Mouse (Mus musculus): ENCODE data around the gene Slmap.

- TF ChIP-seq CTCF (IDR thresholded peaks at IDR 0.05; ENCODE audit: extremely low read depth, insufficient read depth, low read length) (no peak), POLR2A (IDR thresholded peaks at IDR 0.05; ENCODE audit: extremely low read depth, insufficient read depth, low read length) (peak; percentile 72)
These were observed 44.9 kb upstream of the Slmap start for GRCm38 (mm10) chr14:26579346-26580343.

All from cortical plate, adult 2 months (tissue).